Mouse (Mus musculus) neural tube, embryonic 13.5 days (tissue): ENCODE results near the gene Traf3ip3. TPM values are rescaled to one million over a fixed set of nuclear protein-coding genes. Genes with fewer than 3 reads are reported as not detected.

Source experiments
- ATAC-seq: fragments of 200-750 bp; cut with Nextera tagmentation; 2 replicates; pipeline ENCODE4 v1.8.0; 2017; ENCODE audit warnings: low read depth, mild to moderate bottlenecking, moderate TSS enrichment, moderate library complexity
- H3K27ac ChIP-seq: fragments of 300-500 bp; sonication (generic); replicated peaks from 2 replicates; pipeline ENCODE4 v1.5.1; 2015; ENCODE audit warnings: moderate library complexity, mild to moderate bottlenecking, inconsistent platforms
- H3K27me3 ChIP-seq: fragments of 300-500 bp; sonication (generic); 2 replicates; pipeline ENCODE4 v1.6.1; 2015; ENCODE audit warnings: mild to moderate bottlenecking, inconsistent platforms
- H3K36me3 ChIP-seq: fragments of 300-500 bp; sonication (generic); 2 replicates; pipeline ENCODE4 v1.6.1; 2015; ENCODE audit warnings: mild to moderate bottlenecking, inconsistent platforms
- H3K4me1 ChIP-seq: fragments of 300-500 bp; sonication (generic); replicated peaks from 2 replicates; pipeline ENCODE4 v1.6.1; 2015; ENCODE audit warnings: inconsistent platforms
- H3K4me2 ChIP-seq: fragments of 300-500 bp; sonication (generic); 2 replicates; pipeline ENCODE4 v1.6.1; 2015; ENCODE audit warnings: inconsistent platforms, mild to moderate bottlenecking, moderate library complexity
- H3K4me3 ChIP-seq: fragments of 300-500 bp; sonication (generic); 2 replicates; pipeline ENCODE4 v1.5.1; 2015; ENCODE audit warnings: mild to moderate bottlenecking, inconsistent platforms
- H3K9ac ChIP-seq: fragments of 300-500 bp; sonication (generic); 2 replicates; pipeline ENCODE4 v1.6.1; 2015; ENCODE audit warnings: moderate library complexity, mild to moderate bottlenecking, inconsistent platforms
- H3K9me3 ChIP-seq: fragments of 300-500 bp; sonication (generic); 2 replicates; pipeline ENCODE4 v1.6.1; 2016; ENCODE audit warnings: inconsistent platforms
- WGBS: fragments of 180-500 bp; shearing (Covaris S2); methylation state at CpG from one replicate; pipeline ENCODE4 v1.1.7; 2015; 5-methylcytosine and 5-hydroxymethylcytosine counted together
- polyA plus RNA-seq: library from polyadenylated mRNA; unstranded; fragments of >200 nt; fragmentation: Nextera tagmentation; extraction: Ambion mirVana; gene quantifications from 2 replicates; pipeline ENCODE4 v1.2.1, GENCODE M21; 2015

Traf3ip3 gene
- 4.4 and 4.5 TPM in 2 replicates for polyA plus RNA-seq

DNA sequence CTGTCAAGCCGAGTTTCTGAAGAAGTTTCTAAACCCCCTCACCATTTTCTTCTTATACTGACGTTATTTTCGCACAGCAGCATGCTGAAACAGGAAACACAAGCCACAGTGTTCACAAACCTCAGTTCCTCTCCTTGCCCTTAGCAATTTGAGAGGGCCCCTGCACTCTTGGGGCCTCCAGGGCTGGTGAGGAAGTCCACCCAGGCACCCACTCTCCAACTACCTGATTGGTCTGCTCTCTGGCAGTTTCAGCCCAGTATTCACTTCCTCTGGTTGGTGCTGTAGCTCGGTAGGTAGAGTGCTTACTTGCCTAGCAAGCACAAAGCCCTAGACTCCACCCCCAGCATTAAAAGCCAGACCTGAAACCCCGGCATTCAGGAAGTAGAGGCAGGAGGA is at the start of gene Traf3ip3:
Gene Traf3ip3, minus strand, starts transcription at position 321 of the 396 bp plus-strand sequence.
- Histone ChIP-seq H3K4me2 (no peak within 1 kb of the TSS), H3K27ac (no peak within 1 kb of the TSS), H3K4me1 (no peaks in the 10 kb centered on the region), H3K4me3 (no peak within 1 kb of the TSS), H3K9me3 (no peaks in the 10 kb centered on the region), H3K36me3 (no peaks in the 10 kb centered on the region), H3K27me3 (no peaks in the 10 kb centered on the region), H3K9ac (no peak within 1 kb of the TSS)
- 59% methylated on average over 5 of the region's 5 CpGs for WGBS
- no peak for ATAC-seq

DNA sequence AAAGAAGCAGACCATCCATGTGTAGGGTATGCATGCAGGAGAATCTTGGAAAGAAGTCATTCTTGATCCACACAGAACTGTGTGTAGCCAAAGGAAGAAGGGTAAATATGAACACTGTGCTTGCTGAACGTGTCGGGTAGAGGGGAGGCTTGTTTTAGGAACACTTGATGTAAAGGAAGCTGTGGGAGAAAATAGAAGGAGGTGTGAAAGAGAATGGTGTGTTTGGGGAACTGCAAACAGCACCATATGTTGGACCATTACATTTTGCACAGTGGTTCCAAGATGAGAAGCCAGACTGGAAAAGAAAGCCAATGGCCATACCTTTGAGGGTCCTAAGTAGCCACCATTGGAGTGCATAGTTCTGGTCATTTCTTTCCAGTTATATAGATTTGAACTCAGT is 48.5 kb upstream of the Traf3ip3 start:
- WGBS = 78% methylated on average over 2 of the region's 2 CpGs
- no peaks in the 10 kb centered on the region for H3K9me3 ChIP-seq
- H3K4me3 ChIP-seq = no peak overlapping the region
- no peak for ATAC-seq
- H3K27me3 ChIP-seq = no peaks in the 10 kb centered on the region
- no peaks in the 10 kb centered on the region for H3K36me3 ChIP-seq
- no peak overlapping the region for H3K9ac ChIP-seq
- H3K4me1 ChIP-seq = peaks cover 7% of the 10 kb centered on the region
- no peak overlapping the region for H3K27ac ChIP-seq
- H3K4me2 ChIP-seq = no peak overlapping the region

DNA sequence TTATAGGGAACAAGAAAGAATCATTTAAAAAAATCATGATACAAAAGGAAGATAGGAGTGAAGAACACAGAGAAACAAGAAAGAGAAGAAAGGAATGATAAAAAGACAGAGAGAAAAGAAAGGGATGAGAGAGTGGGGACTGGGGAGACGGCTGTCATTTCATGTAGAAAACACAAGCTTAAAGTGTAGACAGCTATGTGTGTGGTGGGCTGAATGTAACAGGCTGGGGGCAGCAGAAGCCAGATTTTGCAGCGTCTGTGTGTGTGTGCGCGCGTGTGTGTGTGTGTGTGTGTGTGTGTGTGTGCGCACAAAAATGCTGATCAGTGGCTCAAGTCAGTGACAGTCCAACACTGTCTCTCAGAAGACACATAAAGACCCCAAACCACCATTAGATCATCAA is 42.7 kb upstream of the Traf3ip3 start:
- Histone ChIP-seq H3K36me3 (no peaks in the 10 kb centered on the region), H3K4me1 (no peaks in the 10 kb centered on the region), H3K27me3 (no peaks in the 10 kb centered on the region), H3K4me3 (no peak overlapping the region), H3K9ac (no peak overlapping the region), H3K27ac (no peak overlapping the region), H3K9me3 (no peaks in the 10 kb centered on the region), H3K4me2 (no peak overlapping the region)
- ATAC-seq = no peak
- WGBS = 84% methylated on average over 6 of the region's 6 CpGs

DNA sequence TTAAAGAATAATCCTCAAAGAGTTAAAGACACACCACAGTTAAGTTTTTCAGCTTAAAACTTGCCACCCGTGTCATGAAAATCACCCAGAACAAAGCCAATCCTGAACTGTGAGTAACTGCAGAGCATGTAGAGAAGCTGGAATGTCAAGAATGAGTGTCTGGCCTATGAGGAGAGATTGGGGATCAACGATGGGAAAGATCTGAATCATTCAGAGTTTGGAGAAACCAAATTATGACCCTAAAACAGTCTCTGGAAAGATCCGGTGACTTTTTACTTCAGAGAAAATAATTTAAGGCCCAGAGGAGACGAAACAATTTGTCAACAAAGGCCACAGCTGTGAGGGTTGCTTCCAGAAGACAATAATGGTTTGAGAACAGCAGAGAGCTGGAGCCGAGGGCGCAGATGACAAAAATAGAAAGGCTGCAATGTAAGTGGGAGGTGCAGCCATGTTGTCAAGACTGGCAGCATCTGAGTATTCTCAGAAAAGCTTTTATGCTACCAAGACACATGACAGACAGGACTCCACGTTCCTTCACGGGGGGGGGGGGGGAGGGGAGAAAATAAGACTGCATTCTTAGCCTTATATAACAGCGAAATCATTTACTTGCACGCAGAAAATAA is 42.2 kb upstream of the Traf3ip3 start:
- 59% methylated on average over 10 of the region's 10 CpGs for WGBS
- H3K27me3 ChIP-seq = no peaks in the 10 kb centered on the region
- ATAC-seq = no peak

DNA sequence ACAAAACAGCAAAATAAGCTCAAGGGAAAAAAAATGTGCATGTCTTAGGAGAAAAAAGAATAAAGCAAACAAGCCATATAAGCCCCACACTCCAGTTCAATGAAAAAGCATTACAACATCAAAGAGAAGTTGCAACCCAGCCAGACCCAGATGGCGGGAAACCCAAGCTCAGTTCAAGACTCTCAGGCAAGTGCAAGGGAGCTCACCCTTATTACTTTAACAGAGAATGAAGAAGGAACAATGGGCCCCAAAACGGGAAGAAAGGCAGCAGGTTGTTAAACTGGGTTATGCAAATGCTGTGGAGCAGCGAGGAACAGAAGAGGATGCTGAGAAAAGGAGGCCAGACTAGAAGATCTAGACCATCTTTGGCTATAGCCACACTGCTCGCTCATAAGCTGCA is 41.4 kb upstream of the Traf3ip3 start:
- H3K4me2 ChIP-seq = no peak overlapping the region
- no peak for ATAC-seq
- 50% methylated on average over 4 of the region's 4 CpGs for WGBS
- no peaks in the 10 kb centered on the region for H3K9me3 ChIP-seq
- no peaks in the 10 kb centered on the region for H3K4me1 ChIP-seq
- H3K27ac ChIP-seq = no peak overlapping the region
- H3K4me3 ChIP-seq = no peak overlapping the region
- no peaks in the 10 kb centered on the region for H3K36me3 ChIP-seq
- no peaks in the 10 kb centered on the region for H3K27me3 ChIP-seq
- no peak overlapping the region for H3K9ac ChIP-seq

More for the DNA sequence above, 42.2 kb upstream of the Traf3ip3 start:
- H3K9me3 ChIP-seq = no peaks in the 10 kb centered on the region
- no peak overlapping the region for H3K9ac ChIP-seq
- H3K4me1 ChIP-seq = no peaks in the 10 kb centered on the region
- H3K27ac ChIP-seq = no peak overlapping the region
- no peaks in the 10 kb centered on the region for H3K36me3 ChIP-seq
- no peak overlapping the region for H3K4me3 ChIP-seq
- H3K4me2 ChIP-seq = no peak overlapping the region

DNA sequence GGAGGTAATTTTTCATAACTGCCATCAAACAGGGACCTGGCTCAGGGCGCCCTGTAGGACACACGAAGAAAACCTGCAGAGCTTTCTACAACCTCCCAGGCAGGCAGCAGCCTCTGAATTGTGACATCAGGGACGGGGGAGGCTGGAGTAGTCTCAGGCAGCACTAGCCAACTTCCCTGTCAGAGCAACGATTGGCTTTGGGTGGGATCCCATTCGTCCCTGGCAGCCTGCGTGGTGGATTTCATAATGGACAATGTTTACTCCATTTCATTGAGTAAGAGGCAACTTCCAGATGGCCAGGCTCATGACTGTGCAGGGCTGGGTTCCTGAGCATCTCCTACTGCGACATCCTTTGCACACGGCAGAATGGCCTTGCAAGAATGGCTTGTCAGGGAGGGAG is 40.7 kb upstream of the Traf3ip3 start:
- H3K36me3 ChIP-seq = no peaks in the 10 kb centered on the region
- H3K9ac ChIP-seq = no peak overlapping the region
- H3K27me3 ChIP-seq = no peaks in the 10 kb centered on the region
- WGBS = 75% methylated on average over 8 of the region's 8 CpGs
- no peak overlapping the region for H3K4me3 ChIP-seq
- H3K27ac ChIP-seq = no peak overlapping the region
- no peak for ATAC-seq
- H3K9me3 ChIP-seq = no peaks in the 10 kb centered on the region
- H3K4me2 ChIP-seq = no peak overlapping the region
- no peaks in the 10 kb centered on the region for H3K4me1 ChIP-seq

DNA sequence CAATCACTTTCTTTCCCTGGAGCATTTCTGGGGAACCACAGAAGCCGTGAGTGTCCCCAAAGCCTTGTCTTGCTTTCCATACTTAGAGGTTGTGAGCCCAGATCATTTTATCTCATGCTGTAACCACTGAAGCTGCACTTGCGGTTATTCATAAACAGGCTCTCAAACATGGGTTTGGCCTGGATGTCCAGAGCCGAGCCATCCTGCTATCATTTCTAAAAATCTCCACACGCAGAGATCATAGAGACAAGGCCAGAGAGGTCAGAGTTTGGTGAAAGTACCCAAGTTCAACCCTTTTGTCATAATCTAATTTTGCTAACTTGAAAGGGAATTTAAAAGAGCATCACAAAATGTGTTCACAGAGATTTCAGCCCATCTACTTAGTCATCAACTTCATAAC is 39.9 kb upstream of the Traf3ip3 start:
- WGBS = 91% methylated on average over 4 of the region's 4 CpGs

DNA sequence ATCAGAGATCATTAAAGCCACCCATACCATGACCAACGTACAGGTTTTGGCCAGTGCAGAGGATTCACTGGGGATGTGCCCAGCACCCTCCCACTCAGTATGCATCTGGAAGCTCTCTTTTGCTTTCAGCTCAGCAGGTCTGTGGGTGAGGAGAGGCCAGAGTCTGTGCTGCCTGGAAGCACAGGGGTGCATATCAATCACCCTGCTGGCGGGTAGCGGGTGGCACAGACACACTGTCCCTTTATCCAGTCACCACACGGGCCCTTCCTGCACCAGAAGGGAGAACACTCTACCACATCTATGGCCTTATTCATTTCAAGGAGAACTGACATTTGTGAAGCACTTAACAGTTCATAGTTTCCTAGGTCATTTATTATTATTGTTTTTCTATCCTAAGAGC is 36.9 kb upstream of the Traf3ip3 start:
- no peak for ATAC-seq
- H3K9ac ChIP-seq = no peak overlapping the region

More for the DNA sequence above, 39.9 kb upstream of the Traf3ip3 start:
- no peaks in the 10 kb centered on the region for H3K9me3 ChIP-seq
- no peak for ATAC-seq
- no peaks in the 10 kb centered on the region for H3K27me3 ChIP-seq
- H3K4me2 ChIP-seq = no peak overlapping the region
- no peak overlapping the region for H3K4me3 ChIP-seq
- H3K9ac ChIP-seq = no peak overlapping the region
- H3K4me1 ChIP-seq = no peaks in the 10 kb centered on the region
- H3K27ac ChIP-seq = no peak overlapping the region
- no peaks in the 10 kb centered on the region for H3K36me3 ChIP-seq

DNA sequence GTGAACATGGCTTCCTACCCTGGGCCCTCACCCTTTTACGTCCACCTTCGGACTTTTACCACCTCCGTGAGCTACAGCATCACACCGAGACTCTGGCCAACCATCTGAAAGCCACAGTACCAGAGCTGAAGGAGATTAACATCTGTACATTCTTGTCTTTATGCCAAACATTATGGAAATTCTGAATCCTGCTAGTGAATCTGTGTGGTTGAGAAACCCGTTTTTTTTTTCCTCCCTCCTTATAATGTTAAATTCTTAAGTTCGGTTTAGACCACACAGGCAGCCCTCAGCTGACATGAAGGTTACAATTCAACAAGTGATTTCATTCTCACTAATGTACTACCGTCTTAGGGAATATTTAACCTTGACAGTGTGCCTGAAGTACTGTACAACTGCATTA is 33.4 kb upstream of the Traf3ip3 start:
- Histone ChIP-seq H3K27me3 (no peaks in the 10 kb centered on the region), H3K36me3 (no peaks in the 10 kb centered on the region), H3K9ac (no peak overlapping the region), H3K9me3 (no peaks in the 10 kb centered on the region), H3K4me2 (no peak overlapping the region), H3K4me3 (no peak overlapping the region), H3K27ac (no peak overlapping the region), H3K4me1 (no peaks in the 10 kb centered on the region)
- ATAC-seq = no peak
- 85% methylated on average over 7 of the region's 7 CpGs for WGBS

More for the DNA sequence above, 36.9 kb upstream of the Traf3ip3 start:
- Histone ChIP-seq H3K27ac (no peak overlapping the region), H3K27me3 (no peaks in the 10 kb centered on the region), H3K4me1 (no peaks in the 10 kb centered on the region), H3K9me3 (no peaks in the 10 kb centered on the region), H3K4me3 (no peak overlapping the region), H3K36me3 (no peaks in the 10 kb centered on the region), H3K4me2 (no peak overlapping the region)
- 37% methylated on average over 4 of the region's 4 CpGs for WGBS

DNA sequence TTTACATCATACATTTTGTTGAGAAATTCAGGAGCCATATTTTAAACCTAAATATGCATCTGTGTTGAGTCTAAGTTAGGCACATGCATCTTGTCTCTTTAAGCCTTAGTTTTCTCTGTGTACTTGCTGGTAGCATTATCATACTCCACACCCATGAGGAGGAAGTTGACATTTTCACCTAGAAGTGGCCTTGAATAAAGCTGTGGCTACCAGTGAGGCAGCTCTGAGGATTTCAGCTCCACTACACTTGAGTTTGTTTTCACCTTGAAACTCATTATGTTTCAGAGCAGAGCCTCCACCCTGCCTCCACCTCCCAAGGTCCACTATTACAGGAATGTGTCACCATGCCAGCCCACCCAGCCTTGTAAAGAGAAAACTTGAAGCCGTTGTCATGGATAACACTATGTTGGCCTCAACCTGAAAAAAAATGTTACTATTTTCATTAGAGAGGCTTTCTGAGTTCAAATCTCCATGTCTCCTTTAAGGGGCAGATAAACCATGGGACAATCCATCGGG is 32.7 kb upstream of the Traf3ip3 start:
- Histone ChIP-seq H3K9me3 (no peaks in the 10 kb centered on the region), H3K4me3 (no peak overlapping the region), H3K36me3 (no peaks in the 10 kb centered on the region), H3K4me1 (no peaks in the 10 kb centered on the region), H3K4me2 (no peak overlapping the region), H3K27me3 (no peaks in the 10 kb centered on the region), H3K9ac (no peak overlapping the region), H3K27ac (no peak overlapping the region)
- ATAC-seq = no peak
- WGBS = 91% methylated on average over 2 of the region's 2 CpGs

DNA sequence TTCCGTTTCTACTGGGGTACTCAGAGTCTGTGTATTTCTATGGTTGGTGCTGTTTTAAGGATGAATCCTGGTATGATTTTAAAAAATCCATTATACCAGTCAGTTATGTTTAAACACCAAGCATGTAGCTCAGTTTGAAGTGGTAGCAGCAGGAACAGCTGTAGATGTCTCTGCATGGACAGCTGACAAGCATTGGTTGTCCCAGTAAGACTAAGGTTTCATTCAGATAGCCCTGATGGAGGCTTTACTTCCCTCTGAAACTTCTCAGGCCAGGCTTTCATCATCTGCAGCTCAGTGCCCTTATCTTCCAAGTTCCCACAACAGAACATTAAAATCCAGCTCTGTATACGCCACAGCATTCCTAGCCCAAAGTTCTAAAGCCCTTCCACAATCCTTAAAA is 31.2 kb upstream of the Traf3ip3 start:
- no peak overlapping the region for H3K4me3 ChIP-seq

DNA sequence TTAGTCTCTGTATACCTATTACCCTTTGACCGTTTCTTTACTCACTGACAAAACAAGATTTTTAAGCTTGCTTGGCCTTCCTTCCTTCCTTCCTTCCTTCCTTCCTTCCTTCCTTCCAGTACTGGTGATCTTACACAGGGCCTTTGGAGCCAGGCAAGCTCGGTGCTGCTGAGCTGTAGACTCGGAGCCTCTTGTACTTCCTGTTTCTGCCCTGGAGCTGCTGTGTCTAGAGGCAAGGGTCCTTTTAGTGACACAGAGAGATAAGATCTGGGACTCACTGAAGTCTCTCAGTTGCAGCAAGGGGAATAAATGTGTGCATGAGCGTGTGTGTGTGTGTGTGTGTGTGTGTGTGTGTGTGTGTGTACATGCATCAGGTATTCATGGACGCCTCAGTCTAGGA is 29.4 kb upstream of the Traf3ip3 start:
- ATAC-seq = no peak
- H3K4me1 ChIP-seq = no peaks in the 10 kb centered on the region
- WGBS = 76% methylated on average over 5 of the region's 5 CpGs

More for the DNA sequence above, 31.2 kb upstream of the Traf3ip3 start:
- no peaks in the 10 kb centered on the region for H3K9me3 ChIP-seq
- H3K9ac ChIP-seq = no peak overlapping the region
- no peaks in the 10 kb centered on the region for H3K4me1 ChIP-seq
- no peak overlapping the region for H3K27ac ChIP-seq
- H3K27me3 ChIP-seq = no peaks in the 10 kb centered on the region
- H3K4me2 ChIP-seq = no peak overlapping the region
- 90% methylated on average over 2 of the region's 2 CpGs for WGBS
- no peak for ATAC-seq
- no peaks in the 10 kb centered on the region for H3K36me3 ChIP-seq

DNA sequence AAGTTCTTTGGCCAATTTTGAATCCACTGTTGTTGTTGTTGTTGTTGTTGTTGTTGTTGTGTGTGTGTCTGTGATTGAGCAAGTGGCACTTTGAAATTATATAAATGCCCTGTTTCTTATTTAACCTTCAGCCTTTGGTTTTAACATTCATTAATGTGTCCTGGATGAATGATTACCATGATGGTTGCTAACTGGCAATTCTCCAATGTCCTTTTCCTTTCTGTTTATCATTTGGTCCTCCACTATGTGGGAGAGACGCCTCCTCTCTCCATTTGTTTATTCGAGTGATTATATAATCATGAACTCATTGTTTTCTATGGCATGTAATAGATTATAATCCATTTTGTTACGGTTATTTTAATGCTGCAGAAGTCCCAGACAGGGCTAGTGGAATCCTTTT is 29.0 kb upstream of the Traf3ip3 start:
- Histone ChIP-seq H3K4me1 (no peaks in the 10 kb centered on the region), H3K27me3 (no peaks in the 10 kb centered on the region), H3K4me2 (no peak overlapping the region), H3K36me3 (no peaks in the 10 kb centered on the region), H3K9ac (no peak overlapping the region), H3K4me3 (no peak overlapping the region), H3K27ac (no peak overlapping the region), H3K9me3 (no peaks in the 10 kb centered on the region)
- no peak for ATAC-seq
- WGBS = 82% methylated on average over 3 of the region's 3 CpGs

More for the DNA sequence above, 29.4 kb upstream of the Traf3ip3 start:
- Histone ChIP-seq H3K9me3 (no peaks in the 10 kb centered on the region), H3K27me3 (no peaks in the 10 kb centered on the region), H3K4me2 (no peak overlapping the region), H3K27ac (no peak overlapping the region), H3K36me3 (no peaks in the 10 kb centered on the region), H3K9ac (no peak overlapping the region), H3K4me3 (no peak overlapping the region)
